Comparison of ENCODE assay signal across 15 mouse cellular contexts in the genomic region with DNA sequence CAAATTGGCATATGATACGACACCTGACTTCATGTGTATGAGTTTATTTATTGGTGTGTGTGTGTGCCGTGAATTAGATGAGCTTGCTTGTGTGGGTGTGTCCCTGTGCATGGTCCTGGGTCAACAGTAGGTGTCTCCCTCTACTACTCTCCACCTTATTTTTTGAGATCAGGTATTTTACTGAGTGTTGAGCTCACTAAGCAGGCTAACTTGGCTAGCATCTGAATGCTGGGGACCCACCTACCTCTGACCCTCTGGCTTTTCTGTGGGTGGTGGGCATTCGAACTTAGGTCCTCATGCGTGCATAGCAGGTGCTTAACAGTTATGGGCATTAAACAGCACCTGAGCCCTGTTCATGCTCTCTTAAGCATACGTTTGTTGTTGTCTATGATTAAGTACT.
DNase-seq lines count a peak whose midpoint lies in the region; ATAC-seq and TF ChIP-seq lines count a peak whose summit lies in the region.
"Had no signal": no experiment of that assay in that cellular context is flagged by ENCODE, and none has a peak within 500 bp of the region (broad histone marks: within the 10 kb centered on the region; RNA-seq: fewer than 3 reads in every experiment).

No protein-coding gene starts in this region.

- in situ Hi-C loops in CH12.LX (cut with MboI; ENCODE audit: low pct_ligation_motif_present, low pct_unique_long_range_greater_than_20kb, low sequenced_read_pairs): no loop called here

- no peak for DNase-seq in kidney, postnatal 0 days (ENCODE audit: low spot score)
- DNase-seq in kidney, postnatal 25 days: no peak
- peak; percentile 61 for DNase-seq in CH12.LX (ENCODE audit: extremely low read depth)
- DNase-seq in T-cell, adult 2 months (ENCODE audit: low spot score): peak; percentile 8
- DNase-seq in cerebellum, postnatal 10 days: no peak
- DNase-seq: cerebellum, adult 9-11 months; lung, adult 2 months; right cerebral cortex, postnatal 4 days; thymus, adult 18-20 months had no signal

- H3K9ac ChIP-seq in kidney, postnatal 0 days (ENCODE audit: low read depth, low read length): no peak overlapping the region
- H3K9ac ChIP-seq in CH12.LX (ENCODE audit: insufficient read depth, low read depth): peak overlapping the region; percentile 30; the same call in 1 of the 2 replicates
- H3K9ac ChIP-seq: forebrain, embryonic 15.5 days; limb, embryonic 13.5 days; neural tube, embryonic 12.5 days had no signal

- peak; percentile 37; the same call in 1 of the 2 replicates for TF ChIP-seq CTCF in kidney, postnatal 0 days (IDR thresholded peaks at IDR 0.05; ENCODE audit: low read depth)
- peak; percentile 58 to 93; a peak in 3 of 4 replicates for TF ChIP-seq CTCF in CH12.LX (conservative IDR thresholded peaks at IDR 0.05 in 1 of 2, IDR thresholded peaks at IDR 0.05 in 1 of 2; ENCODE audit: low read depth in 2 of 2, low read length in 2 of 2)

- H3K4me2 ChIP-seq in kidney, postnatal 0 days (ENCODE audit: low read length): no peak overlapping the region
- peak overlapping the region; percentile 81 for H3K4me2 ChIP-seq in CH12.LX (ENCODE audit: insufficient read depth, low read depth, poor library complexity, severe bottlenecking)
- H3K4me2 ChIP-seq: forebrain, embryonic 15.5 days; limb, embryonic 13.5 days; neural tube, embryonic 12.5 days had no signal

- dilution Hi-C loops in CH12.LX (cut with MboI; ENCODE audit: extremely low pct_ligation_motif_present, extremely low pct_unique_long_range_greater_than_20kb, low sequenced_read_pairs): no loop called here

- TF ChIP-seq EP300 in CH12.LX (IDR thresholded peaks at IDR 0.05; ENCODE audit: low read length): no peak

- no peak; the same call in none of the 2 replicates for TF ChIP-seq RAD21 in CH12.LX (IDR thresholded peaks at IDR 0.05; ENCODE audit: low read depth, low read length)

- H3K27me3 ChIP-seq in kidney, postnatal 0 days (ENCODE audit: insufficient read depth, low read length): no peaks in the 10 kb centered on the region
- no peaks in the 10 kb centered on the region for H3K27me3 ChIP-seq in CH12.LX (replicated peaks)
- H3K27me3 ChIP-seq: forebrain, embryonic 15.5 days; limb, embryonic 13.5 days; neural tube, embryonic 12.5 days had no signal

- WGBS in kidney, postnatal 0 days: 81% methylated on average over 5 of the region's 5 CpGs

- H3K4me1 ChIP-seq in kidney, postnatal 0 days (replicated peaks; ENCODE audit: insufficient read depth, low read length): no peaks in the 10 kb centered on the region
- H3K4me1 ChIP-seq in CH12.LX (ENCODE audit: control insufficient read depth in 1 of 2, insufficient read depth in 2 of 2): peaks cover 10 to 13% of the 10 kb centered on the region in 2 experiments
- H3K4me1 ChIP-seq: forebrain, embryonic 15.5 days; neural tube, embryonic 12.5 days had no signal

- no peaks in the 10 kb centered on the region for H3K79me2 ChIP-seq in CH12.LX (replicated peaks; ENCODE audit: control insufficient read depth, extremely low read depth, insufficient read depth, poor library complexity, severe bottlenecking)

- no peak overlapping the region for H3K4me3 ChIP-seq in kidney, postnatal 0 days (replicated peaks; ENCODE audit: low read depth, low read length)
- peak overlapping the region in 2 of 3 experiments; percentile 5 to 11 for H3K4me3 ChIP-seq in CH12.LX (replicated peaks in 1 of 3; ENCODE audit: low read depth in 2 of 3, low read length in 2 of 3, poor library complexity in 1 of 3)
- H3K4me3 ChIP-seq: forebrain, embryonic 15.5 days; left cerebral cortex, adult 2 months; limb, embryonic 13.5 days; neural tube, embryonic 12.5 days had no signal

- H3K9me3 ChIP-seq in kidney, postnatal 0 days (replicated peaks; ENCODE audit: low read length): no peaks in the 10 kb centered on the region
- H3K9me3 ChIP-seq in CH12.LX (replicated peaks; ENCODE audit: low read length): no peaks in the 10 kb centered on the region
- H3K9me3 ChIP-seq: forebrain, embryonic 15.5 days; limb, embryonic 13.5 days; neural tube, embryonic 12.5 days had no signal

- no peak overlapping the region for H3K27ac ChIP-seq in kidney, postnatal 0 days
- H3K27ac ChIP-seq in CH12.LX (ENCODE audit: insufficient read depth, low read depth): no peak overlapping the region
- H3K27ac ChIP-seq: forebrain, embryonic 15.5 days; left cerebral cortex, adult 2 months; limb, embryonic 13.5 days; neural tube, embryonic 12.5 days had no signal

- no peak for ATAC-seq in kidney, postnatal 0 days (replicated peaks; ENCODE audit: low FRiP score, low read depth)
- 0 out of 2 replicates have a peak, but pooled peaks have one; percentile 68 for ATAC-seq in megakaryocyte-erythroid progenitor cell, adult 5-6 weeks (replicated peaks; ENCODE audit: low FRiP score, low TSS enrichment, poor library complexity, severe bottlenecking)
- ATAC-seq in erythroblast, adult 5-6 weeks (replicated peaks; ENCODE audit: low FRiP score, poor library complexity, severe bottlenecking): no peak
- ATAC-seq: forebrain, embryonic 15.5 days had no signal

- no peak for TF ChIP-seq POLR2A in CH12.LX (IDR thresholded peaks at IDR 0.05; ENCODE audit: low read depth, low read length)

- no peaks in the 10 kb centered on the region for H3K36me3 ChIP-seq in kidney, postnatal 0 days (ENCODE audit: insufficient read depth, low read length)
- H3K36me3 ChIP-seq in CH12.LX (replicated peaks in 1 of 2; ENCODE audit: control insufficient read depth in 1 of 2, insufficient read depth in 1 of 2, low read length in 1 of 2): no peaks in the 10 kb centered on the region
- H3K36me3 ChIP-seq: forebrain, embryonic 15.5 days; limb, embryonic 13.5 days; neural tube, embryonic 12.5 days had no signal

TF ChIP-seq in CH12.LX, 34 proteins besides CTCF, POLR2A, EP300 and RAD21:
- no peak for TF ChIP-seq CHD2 (IDR thresholded peaks at IDR 0.05; ENCODE audit: low read length)
- TF ChIP-seq ZMIZ1 (IDR thresholded peaks at IDR 0.05; ENCODE audit: low read depth, low read length): no peak
- peak; percentile 68 for TF ChIP-seq IRF4 (IDR thresholded peaks at IDR 0.05; ENCODE audit: low read depth, low read length)
- peak; percentile 28; the same call in 1 of the 2 replicates for TF ChIP-seq BHLHE40 (IDR thresholded peaks at IDR 0.05; ENCODE audit: low read depth, low read length)
- no peak for TF ChIP-seq GABPA (IDR thresholded peaks at IDR 0.05; ENCODE audit: insufficient replicate concordance, low read depth, low read length)
- TF ChIP-seq ZNF384 (IDR thresholded peaks at IDR 0.05; ENCODE audit: low read depth, low read length): peak; percentile 55
- 0 out of 2 replicates have a peak, but pooled peaks have one; percentile 66 for TF ChIP-seq E2F4 (IDR thresholded peaks at IDR 0.05; ENCODE audit: insufficient replicate concordance, low read depth, low read length)
- TF ChIP-seq UBTF (IDR thresholded peaks at IDR 0.05; ENCODE audit: low read depth, low read length): no peak
- no peak; the same call in 1 of the 2 replicates for TF ChIP-seq NELFE (IDR thresholded peaks at IDR 0.05; ENCODE audit: low read depth, low read length)
- TF ChIP-seq ETS1 (conservative IDR thresholded peaks at IDR 0.05; ENCODE audit: low read depth, low read length): peak; percentile 32
- TF ChIP-seq SIN3A (IDR thresholded peaks at IDR 0.05; ENCODE audit: low read length): peak; percentile 74; the same call in 1 of the 2 replicates
- peak; percentile 97 for TF ChIP-seq SMC3 (IDR thresholded peaks at IDR 0.05; ENCODE audit: low read depth, low read length)
- peak; percentile 71 for TF ChIP-seq MXI1 (IDR thresholded peaks at IDR 0.05; ENCODE audit: low read depth, low read length)
- TF ChIP-seq TCF12 (IDR thresholded peaks at IDR 0.05; ENCODE audit: low read depth, low read length): peak; percentile 51; the same call in 1 of the 2 replicates
- TF ChIP-seq TBP (conservative IDR thresholded peaks at IDR 0.05; ENCODE audit: low read depth, low read length): 0 out of 2 replicates have a peak, but pooled peaks have one; percentile 27
- TF ChIP-seq ZC3H11A (IDR thresholded peaks at IDR 0.05; ENCODE audit: low read depth, low read length): peak; percentile 95
- peak; percentile 75; the same call in 1 of the 2 replicates for TF ChIP-seq MYC (IDR thresholded peaks at IDR 0.05; ENCODE audit: low read depth, low read length)
- peak; percentile 61 for TF ChIP-seq MAX (IDR thresholded peaks at IDR 0.05; ENCODE audit: low read length)
- no peak for TF ChIP-seq MAZ (IDR thresholded peaks at IDR 0.05; ENCODE audit: low read depth, low read length)
- peak; percentile 58; the same call in 1 of the 2 replicates for TF ChIP-seq MEF2A (IDR thresholded peaks at IDR 0.05; ENCODE audit: borderline replicate concordance, low read depth, low read length)
- TF ChIP-seq ELF1 (IDR thresholded peaks at IDR 0.05; ENCODE audit: low read depth, low read length): no peak
TF ChIP-seq in CH12.LX: peak in this region for 14.

Comparison
In these comparisons a context has a peak if more than half of its experiments do, and no peak if none do; other contexts are left out.
1. DNase-seq: peak in CH12.LX (single experiment) and T-cell, adult 2 months (single experiment); none in kidney, postnatal 0 days (single experiment), kidney, postnatal 25 days (0 of 2) and cerebellum, postnatal 10 days (0 of 2).